Mouse (Mus musculus) lung, embryonic 16.5 days (tissue): ENCODE results near the gene Pik3c2g. TPM values are rescaled to one million over a fixed set of nuclear protein-coding genes. Genes with fewer than 3 reads are reported as not detected.

ENCODE experiments used
- ATAC-seq: fragments of 200-750 bp; cut with Nextera tagmentation; 2 replicates; pipeline ENCODE4 v1.8.0; 2017; ENCODE audit warnings: low read depth, mild to moderate bottlenecking, moderate library complexity
- H3K27ac ChIP-seq: fragments of 300-500 bp; sonication (generic); 2 replicates; pipeline ENCODE4 v1.5.1; 2014; ENCODE audit warnings: mild to moderate bottlenecking, control low read depth, low read length
- H3K27me3 ChIP-seq: fragments of 300-500 bp; sonication (generic); 2 replicates; pipeline ENCODE4 v1.6.1; 2014; ENCODE audit warnings: low read depth, low read length, mixed read lengths; ENCODE audit not compliant: control insufficient read depth, insufficient read depth
- H3K36me3 ChIP-seq: fragments of 300-500 bp; sonication (generic); 2 replicates; pipeline ENCODE4 v1.6.1; 2014; ENCODE audit warnings: low read length; ENCODE audit not compliant: control insufficient read depth, insufficient read depth
- H3K4me1 ChIP-seq: fragments of 300-500 bp; sonication (generic); replicated peaks from 2 replicates; pipeline ENCODE4 v1.6.1; 2014; ENCODE audit warnings: low read length, mixed read lengths; ENCODE audit not compliant: control insufficient read depth, insufficient read depth
- H3K4me2 ChIP-seq: fragments of 300-500 bp; sonication (generic); 2 replicates; pipeline ENCODE4 v1.6.1; 2014; ENCODE audit warnings: low read depth, low read length, control low read depth
- H3K4me3 ChIP-seq: fragments of 300-500 bp; sonication (generic); 2 replicates; pipeline ENCODE4 v1.5.1; 2014; ENCODE audit warnings: mild to moderate bottlenecking, low read length, control low read depth
- H3K9ac ChIP-seq: fragments of 300-500 bp; sonication (generic); 2 replicates; pipeline ENCODE4 v1.6.1; 2014; ENCODE audit warnings: low read length, control low read depth
- H3K9me3 ChIP-seq: fragments of 300-500 bp; sonication (generic); 2 replicates; pipeline ENCODE4 v1.6.1; 2016; ENCODE audit warnings: low read length; ENCODE audit not compliant: control insufficient read depth
- WGBS: fragments of 180-500 bp; shearing (Covaris S2); extraction: QIAGEN DNeasy Blood & Tissue Kit; methylation state at CpG from one replicate; pipeline ENCODE4 v1.1.7; 2014; 5-methylcytosine and 5-hydroxymethylcytosine counted together
- polyA plus RNA-seq: library from polyadenylated mRNA; unstranded; fragments of >200 nt; fragmentation: Nextera tagmentation; extraction: Ambion mirVana; gene quantifications from 2 replicates; pipeline ENCODE4 v1.2.1, GENCODE M21; 2015

Pik3c2g gene
- 2.2 and 2.7 TPM in 2 replicates for polyA plus RNA-seq

GRCm38 (mm10) chr6:139586892-139587291 is at the start of gene Pik3c2g:
Gene Pik3c2g (plus strand): TSS chr6:139587221.
- peak within 1 kb of the TSS; percentile 49 for H3K4me2 ChIP-seq
- WGBS = 7% methylated on average over 15 of the region's 15 CpGs
- H3K4me1 ChIP-seq = peaks cover 4% of the 10 kb centered on the region; the same call in 1 of the 2 replicates
- peaks cover 2% of the 10 kb centered on the region; the same call in 1 of the 2 replicates for H3K9me3 ChIP-seq
- no peak within 1 kb of the TSS; the same call in 1 of the 2 replicates for H3K27ac ChIP-seq
- ATAC-seq = peak; percentile 85
- H3K27me3 ChIP-seq = 0 out of 2 replicates have a peak, but pooled peaks cover 2% of the 10 kb centered on the region
- H3K36me3 ChIP-seq = no peaks in the 10 kb centered on the region
- H3K9ac ChIP-seq = 0 out of 2 replicates have a peak within 1 kb of the TSS, but pooled peaks have one; percentile 37
- H3K4me3 ChIP-seq = peak within 1 kb of the TSS; percentile 35

GRCm38 (mm10) chr6:139538469-139538868 is 48.6 kb upstream of the Pik3c2g start:
- H3K36me3 ChIP-seq = no peaks in the 10 kb centered on the region
- WGBS = 52% methylated on average over 2 of the region's 2 CpGs
- no peak for ATAC-seq
- H3K9ac ChIP-seq = no peak overlapping the region
- H3K4me2 ChIP-seq = no peak overlapping the region
- H3K27me3 ChIP-seq = no peaks in the 10 kb centered on the region
- no peak overlapping the region for H3K4me3 ChIP-seq
- H3K4me1 ChIP-seq = no peaks in the 10 kb centered on the region
- no peak overlapping the region for H3K27ac ChIP-seq
- H3K9me3 ChIP-seq = no peaks in the 10 kb centered on the region

GRCm38 (mm10) chr6:139555537-139556179 is 31.4 kb upstream of the Pik3c2g start:
- H3K9me3 ChIP-seq = no peaks in the 10 kb centered on the region
- H3K9ac ChIP-seq = no peak overlapping the region
- H3K27me3 ChIP-seq = no peaks in the 10 kb centered on the region
- no peaks in the 10 kb centered on the region for H3K36me3 ChIP-seq
- no peaks in the 10 kb centered on the region for H3K4me1 ChIP-seq
- H3K4me2 ChIP-seq = no peak overlapping the region
- no peak overlapping the region for H3K4me3 ChIP-seq
- WGBS = 71% methylated on average over 7 of the region's 7 CpGs
- H3K27ac ChIP-seq = no peak overlapping the region
- ATAC-seq = no peak

- H3K4me3 ChIP-seq = no peak overlapping the region
- WGBS = 72% methylated on average over 7 of the region's 7 CpGs
- no peaks in the 10 kb centered on the region for H3K9me3 ChIP-seq
- no peak overlapping the region for H3K4me2 ChIP-seq
- no peaks in the 10 kb centered on the region for H3K4me1 ChIP-seq
- ATAC-seq = no peak
- H3K27me3 ChIP-seq = no peaks in the 10 kb centered on the region
- H3K36me3 ChIP-seq = no peaks in the 10 kb centered on the region
- no peak overlapping the region for H3K9ac ChIP-seq
- H3K27ac ChIP-seq = no peak overlapping the region
These were observed 17.8 kb upstream of the Pik3c2g start for GRCm38 (mm10) chr6:139569211-139569610.

GRCm38 (mm10) chr6:139575854-139576253 is 11.2 kb upstream of the Pik3c2g start:
- Histone ChIP-seq H3K9ac (no peak overlapping the region), H3K27ac (no peak overlapping the region), H3K27me3 (no peaks in the 10 kb centered on the region), H3K4me2 (no peak overlapping the region), H3K4me3 (no peak overlapping the region), H3K4me1 (peaks cover 4% of the 10 kb centered on the region; the same call in 1 of the 2 replicates), H3K36me3 (no peaks in the 10 kb centered on the region), H3K9me3 (no peaks in the 10 kb centered on the region)
- WGBS = 56% methylated on average over 4 of the region's 4 CpGs
- no peak for ATAC-seq

GRCm38 (mm10) chr6:139576261-139577014 is 10.6 kb upstream of the Pik3c2g start:
- 46% methylated on average over 10 of the region's 10 CpGs for WGBS

GRCm38 (mm10) chr6:139577026-139577861 is 9.8 kb upstream of the Pik3c2g start:
- H3K9ac ChIP-seq = no peak overlapping the region
- no peaks in the 10 kb centered on the region for H3K27me3 ChIP-seq
- H3K4me2 ChIP-seq = peak overlapping the region; percentile 53
- no peaks in the 10 kb centered on the region for H3K36me3 ChIP-seq
- 40% methylated on average over 18 of the region's 18 CpGs for WGBS
- no peaks in the 10 kb centered on the region for H3K9me3 ChIP-seq
- H3K4me1 ChIP-seq = peaks cover 4% of the 10 kb centered on the region; the same call in 1 of the 2 replicates
- H3K27ac ChIP-seq = no peak overlapping the region
- H3K4me3 ChIP-seq = peak overlapping the region; percentile 29
- no peak; the same call in 1 of the 2 replicates for ATAC-seq

More at GRCm38 (mm10) chr6:139576261-139577014, 10.6 kb upstream of the Pik3c2g start:
- peak; percentile 61 for ATAC-seq
- Histone ChIP-seq H3K27me3 (no peaks in the 10 kb centered on the region), H3K9ac (no peak overlapping the region), H3K36me3 (no peaks in the 10 kb centered on the region), H3K4me2 (peak overlapping the region; percentile 53), H3K9me3 (no peaks in the 10 kb centered on the region), H3K27ac (no peak overlapping the region), H3K4me1 (peaks cover 4% of the 10 kb centered on the region; the same call in 1 of the 2 replicates), H3K4me3 (no peak overlapping the region)

- WGBS = 39% methylated on average over 12 of the region's 12 CpGs
- ATAC-seq = no peak
These were observed 457 bp downstream of the Pik3c2g start for GRCm38 (mm10) chr6:139587478-139587877.

More at GRCm38 (mm10) chr6:139587478-139587877, 457 bp downstream of the Pik3c2g start:
- Histone ChIP-seq H3K4me2 (peak overlapping the region; percentile 49), H3K4me3 (peak overlapping the region; percentile 35), H3K9ac (0 out of 2 replicates have a peak overlapping the region, but pooled peaks have one; percentile 37), H3K36me3 (no peaks in the 10 kb centered on the region), H3K27ac (no peak overlapping the region), H3K9me3 (peaks cover 2% of the 10 kb centered on the region; the same call in 1 of the 2 replicates), H3K27me3 (0 out of 2 replicates have a peak, but pooled peaks cover 2% of the 10 kb centered on the region), H3K4me1 (peaks cover 4% of the 10 kb centered on the region; the same call in 1 of the 2 replicates)
